Mouse (Mus musculus): ENCODE data around the gene Gm49486. TPM values are rescaled to one million over a fixed set of nuclear protein-coding genes. Genes with fewer than 3 reads are reported as not detected.

Gm49486 gene
- polyA plus RNA-seq, 1 experiment from 2014 or later = not detected

DNA sequence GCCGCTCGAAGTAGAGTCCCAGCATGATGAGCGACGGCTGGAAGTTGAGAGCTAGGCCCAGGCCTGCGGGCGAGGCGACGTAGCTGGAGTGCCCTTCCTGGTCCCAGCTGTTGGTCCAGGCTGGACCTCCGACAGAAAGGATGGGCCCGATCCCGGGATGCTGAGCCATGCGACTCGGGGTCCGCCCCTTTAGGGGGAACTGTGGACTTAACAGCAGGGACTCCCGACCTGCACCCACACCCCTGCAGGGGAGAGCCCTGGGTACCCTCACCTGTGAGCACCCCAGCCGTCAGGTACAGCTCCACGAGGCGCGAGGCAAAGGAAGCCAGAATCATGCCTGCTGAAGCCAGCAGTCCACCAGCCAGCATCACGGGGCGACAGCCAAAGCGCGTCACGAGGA is 23.4 kb downstream of the Gm49486 start:
- no peaks in the 10 kb centered on the region for H3K9me3 ChIP-seq (replicated peaks)
- no peak overlapping the region for H3K9ac ChIP-seq
- H3K4me3 ChIP-seq (replicated peaks) = peak overlapping the region; percentile 17; the same call in 1 of the 2 replicates
- no peaks in the 10 kb centered on the region for H3K36me3 ChIP-seq (replicated peaks)
- 27% methylated on average over 24 of the region's 24 CpGs for WGBS (ENCODE audit: insufficient replicate concordance)
- H3K27me3 ChIP-seq = peaks cover 53% of the 10 kb centered on the region
- ATAC-seq (ENCODE audit: insufficient read depth) = no peak
- peaks cover 10% of the 10 kb centered on the region for H3K4me1 ChIP-seq (replicated peaks)
- H3K4me2 ChIP-seq = peak overlapping the region; percentile 50
- H3K27ac ChIP-seq (replicated peaks) = no peak overlapping the region

DNA sequence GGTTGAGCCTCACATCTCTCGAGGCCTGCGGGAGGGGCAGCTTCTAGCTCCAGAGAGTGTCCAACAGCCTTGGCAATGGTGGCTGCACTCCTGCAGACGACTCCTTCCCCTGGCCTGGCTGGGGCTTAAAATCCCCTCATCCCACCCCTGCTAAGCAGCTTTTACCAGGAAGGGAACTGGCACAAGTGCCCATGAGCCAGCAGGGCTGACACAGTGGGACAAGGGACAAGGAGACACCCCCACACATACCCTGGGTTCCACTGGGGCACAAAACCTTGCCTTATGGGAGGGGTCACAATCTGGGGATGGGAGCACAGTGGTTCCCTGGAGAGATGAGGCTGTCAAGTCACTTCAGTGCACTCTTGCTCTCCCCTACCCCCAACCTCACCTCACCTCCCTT is 25.5 kb downstream of the Gm49486 start, which contains the start of gene Slc16a8:
Gene Slc16a8 (minus strand): TSS at position 101 of the 400 bp plus-strand sequence.
- no peak within 1 kb of the TSS for H3K9ac ChIP-seq
- WGBS (ENCODE audit: insufficient replicate concordance) = 25% methylated on average over 3 of the region's 3 CpGs
- ATAC-seq (ENCODE audit: insufficient read depth) = no peak
- no peak within 1 kb of the TSS for H3K27ac ChIP-seq (replicated peaks)
- H3K4me3 ChIP-seq (replicated peaks) = no peak within 1 kb of the TSS
- H3K4me2 ChIP-seq = no peak within 1 kb of the TSS
- H3K27me3 ChIP-seq = peaks cover 70% of the 10 kb centered on the region
- H3K9me3 ChIP-seq (replicated peaks) = no peaks in the 10 kb centered on the region
- peaks cover 10% of the 10 kb centered on the region for H3K4me1 ChIP-seq (replicated peaks)
- H3K36me3 ChIP-seq (replicated peaks) = no peaks in the 10 kb centered on the region

DNA sequence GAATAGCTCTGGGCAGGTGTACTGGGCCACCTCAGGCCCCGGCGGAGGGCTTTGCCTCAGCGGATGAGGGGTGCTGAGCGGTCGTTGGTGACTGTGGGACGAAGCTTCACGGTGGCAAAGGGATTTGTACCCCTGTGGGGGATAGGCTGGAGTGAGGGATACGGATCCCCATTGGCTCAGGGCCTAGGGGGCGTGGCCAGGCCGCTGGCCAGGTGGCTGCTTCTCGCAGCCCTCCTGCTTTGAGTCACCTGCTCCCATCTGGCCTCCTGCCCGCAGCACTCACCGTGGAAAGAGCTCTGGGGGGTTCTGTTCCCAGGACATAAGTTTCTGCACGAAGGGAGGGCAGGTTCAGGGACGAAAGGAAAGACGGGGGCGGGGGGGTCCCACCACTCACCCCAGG is 29.3 kb downstream of the Gm49486 start:
- no peaks in the 10 kb centered on the region for H3K36me3 ChIP-seq (replicated peaks)
- H3K9me3 ChIP-seq (replicated peaks) = no peaks in the 10 kb centered on the region
- H3K27ac ChIP-seq (replicated peaks) = no peak overlapping the region
- H3K4me3 ChIP-seq (replicated peaks) = no peak overlapping the region
- ATAC-seq (ENCODE audit: insufficient read depth) = no peak
- no peak overlapping the region for H3K9ac ChIP-seq
- H3K4me1 ChIP-seq (replicated peaks) = peaks cover 14% of the 10 kb centered on the region
- H3K27me3 ChIP-seq = peaks cover 78% of the 10 kb centered on the region
- H3K4me2 ChIP-seq = no peak overlapping the region
- WGBS (ENCODE audit: insufficient replicate concordance) = 27% methylated on average over 17 of the region's 17 CpGs

DNA sequence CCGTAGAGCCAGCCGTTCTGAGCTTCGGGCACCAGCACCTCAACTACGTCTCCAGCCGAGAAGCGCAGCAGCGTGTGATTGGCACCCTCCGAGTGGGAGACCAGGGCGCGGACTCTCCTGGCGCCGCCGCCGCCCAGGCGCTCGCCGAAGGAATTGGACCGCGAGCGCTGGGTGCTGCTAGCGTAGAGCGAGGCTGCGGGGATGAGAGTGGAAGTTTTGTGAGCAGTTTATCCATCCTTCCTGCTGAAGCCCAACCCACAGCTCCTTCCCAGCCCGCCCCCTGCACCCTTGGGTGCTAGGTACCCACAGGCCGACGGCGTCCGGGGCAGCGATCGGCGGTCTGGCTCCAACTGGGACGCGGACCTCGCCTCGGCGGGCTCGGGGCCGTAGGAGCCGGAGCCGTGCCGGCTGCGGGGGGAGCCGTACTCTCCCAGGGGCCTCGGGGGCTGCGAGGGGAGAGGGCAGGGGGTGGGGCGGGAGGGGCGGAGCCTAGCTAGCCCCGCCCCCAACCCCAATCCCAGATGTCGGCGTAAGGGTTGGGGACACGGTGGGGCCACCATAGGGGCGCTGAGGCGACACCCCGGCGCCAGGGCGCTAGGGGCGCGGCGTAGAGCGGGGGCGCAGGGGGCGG is 32.0 kb downstream of the Gm49486 start:
- H3K27me3 ChIP-seq = peaks cover 69% of the 10 kb centered on the region
- peak overlapping the region; percentile 67 for H3K4me2 ChIP-seq
- H3K9me3 ChIP-seq (replicated peaks) = no peaks in the 10 kb centered on the region
- WGBS (ENCODE audit: insufficient replicate concordance) = 1% methylated on average over 61 of the region's 62 CpGs
- H3K4me1 ChIP-seq (replicated peaks) = peaks cover 14% of the 10 kb centered on the region
- H3K36me3 ChIP-seq (replicated peaks) = no peaks in the 10 kb centered on the region
- H3K9ac ChIP-seq = no peak overlapping the region
- H3K4me3 ChIP-seq (replicated peaks) = peak overlapping the region; percentile 48
- no peak overlapping the region for H3K27ac ChIP-seq (replicated peaks)
- ATAC-seq (ENCODE audit: insufficient read depth) = 0 out of 2 replicates have a peak, but pooled peaks have one; percentile 6

DNA sequence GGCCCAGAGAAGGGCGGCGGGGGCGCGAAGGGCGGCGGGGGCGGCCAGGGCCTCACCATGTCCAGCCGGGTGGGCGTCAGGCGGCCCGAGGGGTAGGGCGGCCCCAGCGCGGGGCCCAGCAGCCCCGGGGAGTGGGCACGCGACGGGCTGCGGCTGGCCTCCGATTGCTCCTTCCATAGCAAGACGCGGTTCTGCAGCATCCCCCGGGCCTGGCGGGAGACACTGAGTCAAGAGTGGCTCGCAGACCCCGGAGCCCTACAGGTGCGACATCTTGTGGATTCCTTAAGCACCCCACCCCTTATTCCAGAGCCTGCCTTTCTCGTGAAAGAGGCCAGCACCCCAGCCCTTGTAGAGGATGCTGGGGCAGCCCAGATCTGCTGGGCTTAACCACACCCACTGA is 32.6 kb downstream of the Gm49486 start:
- no peak for ATAC-seq (ENCODE audit: insufficient read depth)
- Histone ChIP-seq H3K27me3 (peaks cover 70% of the 10 kb centered on the region), H3K9ac (no peak overlapping the region)

DNA sequence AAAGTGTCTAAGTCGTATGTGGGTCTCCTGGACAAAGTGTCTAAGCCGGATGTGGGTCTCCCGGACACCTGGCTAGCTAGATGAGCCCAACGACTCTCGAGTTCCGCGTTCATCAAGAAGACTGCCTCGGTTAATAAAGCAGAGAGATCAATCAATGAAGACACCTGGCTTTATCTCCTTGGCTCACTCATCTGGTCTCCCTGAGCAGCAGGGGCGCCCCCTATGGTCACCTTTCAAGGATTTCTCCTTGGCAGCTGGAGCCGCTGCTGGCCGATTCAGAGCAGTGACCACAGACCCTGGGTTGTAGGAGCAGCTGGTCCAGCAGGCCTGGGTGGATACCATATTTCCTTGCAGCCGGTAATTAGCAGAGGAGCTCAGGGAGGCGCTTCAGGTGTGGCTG is 33.2 kb downstream of the Gm49486 start:
- Histone ChIP-seq H3K9me3 (replicated peaks) (no peaks in the 10 kb centered on the region), H3K27ac (replicated peaks) (no peak overlapping the region), H3K4me1 (replicated peaks) (peaks cover 14% of the 10 kb centered on the region), H3K27me3 (peaks cover 73% of the 10 kb centered on the region), H3K4me2 (no peak overlapping the region), H3K9ac (no peak overlapping the region), H3K4me3 (replicated peaks) (no peak overlapping the region), H3K36me3 (replicated peaks) (no peaks in the 10 kb centered on the region)
- WGBS (ENCODE audit: insufficient replicate concordance) = 24% methylated on average over 13 of the region's 13 CpGs
- no peak for ATAC-seq (ENCODE audit: insufficient read depth)

More for the DNA sequence above, 32.6 kb downstream of the Gm49486 start:
- peak overlapping the region; percentile 67 for H3K4me2 ChIP-seq
- H3K9me3 ChIP-seq (replicated peaks) = no peaks in the 10 kb centered on the region
- H3K4me3 ChIP-seq (replicated peaks) = peak overlapping the region; percentile 48
- 2% methylated on average over 27 of the region's 28 CpGs for WGBS (ENCODE audit: insufficient replicate concordance)
- H3K4me1 ChIP-seq (replicated peaks) = peaks cover 14% of the 10 kb centered on the region
- no peak overlapping the region for H3K27ac ChIP-seq (replicated peaks)
- H3K36me3 ChIP-seq (replicated peaks) = no peaks in the 10 kb centered on the region

DNA sequence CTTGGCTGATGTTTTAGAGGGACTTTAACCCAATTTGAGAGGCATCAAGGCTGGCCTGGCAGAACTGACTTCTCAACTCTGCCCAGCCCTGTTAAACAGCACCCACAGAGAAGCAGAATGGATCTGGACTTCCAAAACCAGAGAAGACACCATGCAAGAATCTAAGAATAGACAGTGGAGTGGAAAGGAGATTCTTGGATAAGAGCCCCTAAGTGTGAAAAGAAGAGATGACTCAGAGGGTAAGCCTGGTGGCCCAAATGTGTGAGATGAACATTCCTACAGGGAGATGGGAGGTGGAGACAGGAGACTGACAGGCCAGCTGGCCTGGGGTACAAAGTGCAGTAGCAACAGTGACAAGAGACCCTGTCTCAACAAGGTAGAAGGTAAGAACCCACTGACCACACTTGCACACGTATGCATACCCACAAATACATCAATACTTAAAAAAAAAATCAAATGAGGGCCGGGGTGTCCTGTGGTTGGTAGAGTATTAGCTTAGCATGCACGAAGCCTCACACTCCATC is 33.7 kb downstream of the Gm49486 start:
- Histone ChIP-seq H3K9me3 (replicated peaks) (no peaks in the 10 kb centered on the region), H3K27me3 (peaks cover 73% of the 10 kb centered on the region), H3K27ac (replicated peaks) (no peak overlapping the region), H3K4me3 (replicated peaks) (no peak overlapping the region), H3K4me1 (replicated peaks) (peaks cover 14% of the 10 kb centered on the region), H3K36me3 (replicated peaks) (no peaks in the 10 kb centered on the region), H3K4me2 (no peak overlapping the region), H3K9ac (no peak overlapping the region)
- WGBS (ENCODE audit: insufficient replicate concordance) = 65% methylated on average over 3 of the region's 3 CpGs
- no peak for ATAC-seq (ENCODE audit: insufficient read depth)

DNA sequence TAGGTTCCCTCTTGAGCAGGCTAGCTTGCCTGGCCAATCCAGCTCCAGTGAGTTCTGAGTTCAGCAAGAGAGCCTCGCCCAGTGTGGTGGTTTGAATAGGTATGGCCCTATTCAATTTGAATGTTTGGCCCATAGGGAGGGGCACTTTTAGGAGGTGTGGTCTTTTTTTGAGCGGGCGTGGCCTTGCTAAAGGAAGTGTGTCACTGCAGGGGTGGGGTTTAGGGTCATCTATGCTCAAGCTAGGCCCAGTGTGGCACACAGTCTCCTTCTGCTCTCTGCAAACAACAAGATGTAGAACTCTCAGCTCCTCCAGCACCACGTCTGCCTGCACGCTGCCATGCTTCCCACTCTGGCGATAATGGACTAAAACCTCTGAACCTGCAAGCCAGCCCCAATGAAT is 34.5 kb downstream of the Gm49486 start:
- H3K4me3 ChIP-seq (replicated peaks) = no peak overlapping the region
- no peak overlapping the region for H3K27ac ChIP-seq (replicated peaks)
- ATAC-seq (ENCODE audit: insufficient read depth) = no peak
- H3K9ac ChIP-seq = no peak overlapping the region
- H3K9me3 ChIP-seq (replicated peaks) = no peaks in the 10 kb centered on the region
- WGBS (ENCODE audit: insufficient replicate concordance) = 76% methylated on average over 6 of the region's 6 CpGs
- H3K4me1 ChIP-seq (replicated peaks) = peaks cover 14% of the 10 kb centered on the region
- H3K4me2 ChIP-seq = no peak overlapping the region
- peaks cover 64% of the 10 kb centered on the region for H3K27me3 ChIP-seq
- no peaks in the 10 kb centered on the region for H3K36me3 ChIP-seq (replicated peaks)

DNA sequence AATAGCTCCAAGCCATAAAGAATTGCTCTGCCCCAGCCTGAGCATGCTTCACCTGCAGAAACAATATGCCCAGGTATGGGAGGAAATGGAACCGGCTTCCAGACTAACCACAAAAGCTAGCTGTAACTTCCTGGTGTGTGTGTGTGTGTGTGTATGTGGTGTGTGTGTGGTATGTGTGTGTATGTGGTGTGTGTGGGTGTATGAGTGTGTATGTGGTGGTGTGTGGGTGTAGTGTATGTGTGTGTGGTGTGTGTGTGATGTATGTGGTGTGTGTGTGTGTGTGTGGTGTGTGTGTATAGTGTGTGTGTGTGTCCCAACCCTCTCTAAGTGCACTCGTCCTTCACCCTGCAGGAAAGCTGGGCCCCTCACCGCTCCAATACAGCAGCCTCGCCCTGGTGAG is 36.2 kb downstream of the Gm49486 start:
- H3K4me3 ChIP-seq (replicated peaks) = no peak overlapping the region
- no peak overlapping the region for H3K27ac ChIP-seq (replicated peaks)
- no peak overlapping the region for H3K9ac ChIP-seq
- no peak for ATAC-seq (ENCODE audit: insufficient read depth)
- peaks cover 55% of the 10 kb centered on the region for H3K27me3 ChIP-seq
- WGBS (ENCODE audit: insufficient replicate concordance) = 40% methylated on average over 4 of the region's 4 CpGs
- H3K4me2 ChIP-seq = no peak overlapping the region
- no peaks in the 10 kb centered on the region for H3K36me3 ChIP-seq (replicated peaks)
- H3K9me3 ChIP-seq (replicated peaks) = no peaks in the 10 kb centered on the region
- peaks cover 15% of the 10 kb centered on the region for H3K4me1 ChIP-seq (replicated peaks)

DNA sequence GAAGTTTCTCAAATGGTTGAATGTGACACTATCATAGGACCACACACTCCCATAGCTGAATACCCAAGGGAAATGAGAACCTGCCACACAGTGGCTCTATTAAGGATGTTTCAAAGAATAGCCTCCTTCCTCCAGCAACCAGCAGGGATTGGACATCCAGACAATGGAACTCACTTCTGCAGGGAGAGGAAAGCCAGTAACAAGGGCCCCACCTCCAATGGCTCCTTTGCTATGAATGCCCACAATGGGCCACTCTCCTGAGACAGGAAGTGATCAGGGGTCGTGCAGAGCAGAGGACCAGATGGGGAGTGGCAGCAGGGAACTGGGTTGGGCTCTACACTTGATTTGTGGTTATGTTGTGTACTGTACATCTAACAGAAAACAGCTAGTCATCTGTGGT is 39.3 kb downstream of the Gm49486 start:
- no peak overlapping the region for H3K9ac ChIP-seq
- no peak overlapping the region for H3K4me2 ChIP-seq
- peaks cover 11% of the 10 kb centered on the region for H3K4me1 ChIP-seq (replicated peaks)
- no peak for ATAC-seq (ENCODE audit: insufficient read depth)
- H3K27ac ChIP-seq (replicated peaks) = no peak overlapping the region
- H3K36me3 ChIP-seq (replicated peaks) = no peaks in the 10 kb centered on the region
- H3K4me3 ChIP-seq (replicated peaks) = no peak overlapping the region
- no peaks in the 10 kb centered on the region for H3K9me3 ChIP-seq (replicated peaks)
- WGBS (ENCODE audit: insufficient replicate concordance) = 11% methylated on average over 1 of the region's 1 CpGs
- H3K27me3 ChIP-seq = peaks cover 33% of the 10 kb centered on the region

DNA sequence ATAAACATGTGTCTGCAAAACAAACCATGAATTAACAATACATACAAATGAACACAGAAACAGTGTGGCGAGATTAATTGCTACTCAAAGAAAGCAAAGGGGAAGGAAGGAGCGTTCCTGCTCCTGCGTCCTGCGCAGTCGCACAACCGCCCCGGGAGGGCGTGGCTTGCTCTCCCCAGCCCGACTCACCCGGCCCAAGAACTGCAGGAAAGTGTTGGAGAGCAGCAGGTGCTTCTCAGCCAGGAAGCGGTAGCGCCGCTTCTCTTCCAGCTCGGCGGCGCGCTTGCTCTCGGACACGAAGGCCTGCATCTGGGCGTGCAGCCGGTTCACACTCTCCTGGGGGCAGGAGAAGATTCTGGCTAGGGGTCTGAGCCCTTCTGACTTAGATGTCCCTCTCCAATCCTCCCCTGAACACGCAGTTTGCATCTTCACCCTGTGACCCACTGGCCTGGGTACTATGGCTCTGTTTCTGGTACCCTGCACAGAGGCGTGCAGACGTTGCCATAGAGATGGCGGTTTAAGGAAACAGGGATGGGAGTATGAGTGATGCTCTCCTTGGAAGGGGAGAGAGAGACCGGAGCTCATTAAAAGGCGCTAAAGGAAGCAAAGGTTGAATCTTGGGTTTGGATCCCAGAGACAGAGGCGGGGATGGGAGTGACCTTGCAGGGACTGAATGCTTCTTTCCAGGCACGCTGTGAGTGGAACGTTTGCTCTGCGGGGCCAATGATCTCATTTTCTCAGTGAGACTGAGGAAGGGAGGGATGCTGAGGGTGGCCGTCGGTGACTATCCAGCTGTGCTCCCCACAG is 41.3 kb downstream of the Gm49486 start:
- no peaks in the 10 kb centered on the region for H3K36me3 ChIP-seq (replicated peaks)
- H3K27me3 ChIP-seq = peaks cover 20% of the 10 kb centered on the region
- 4% methylated on average over 33 of the region's 33 CpGs for WGBS (ENCODE audit: insufficient replicate concordance)
- 0 out of 2 replicates have a peak, but pooled peaks have one; percentile 37 for ATAC-seq (ENCODE audit: insufficient read depth)
- H3K9me3 ChIP-seq (replicated peaks) = no peaks in the 10 kb centered on the region
- H3K4me1 ChIP-seq (replicated peaks) = peaks cover 11% of the 10 kb centered on the region
- peak overlapping the region; percentile 26; the same call in 1 of the 2 replicates for H3K9ac ChIP-seq
- H3K27ac ChIP-seq (replicated peaks) = no peak overlapping the region
- H3K4me2 ChIP-seq = peak overlapping the region; percentile 70
- H3K4me3 ChIP-seq (replicated peaks) = peak overlapping the region; percentile 36

Data from liver, embryonic 15.5 days (tissue).